Mouse (Mus musculus) right cerebral cortex, postnatal 25 days (tissue): ENCODE measurements around the gene Abcg8.
A peak's percentile ranks its signal among the peaks of the same experiment; 100 is the strongest.

Experiments used
- DNase-seq: peaks from one replicate; pipeline ENCODE4 v3.0.0; 2022

Abcg8 gene

GRCm38 (mm10) chr17:84665053-84665452, 11.0 kb upstream of the Abcg8 start:
- no peak for DNase-seq

DNA sequence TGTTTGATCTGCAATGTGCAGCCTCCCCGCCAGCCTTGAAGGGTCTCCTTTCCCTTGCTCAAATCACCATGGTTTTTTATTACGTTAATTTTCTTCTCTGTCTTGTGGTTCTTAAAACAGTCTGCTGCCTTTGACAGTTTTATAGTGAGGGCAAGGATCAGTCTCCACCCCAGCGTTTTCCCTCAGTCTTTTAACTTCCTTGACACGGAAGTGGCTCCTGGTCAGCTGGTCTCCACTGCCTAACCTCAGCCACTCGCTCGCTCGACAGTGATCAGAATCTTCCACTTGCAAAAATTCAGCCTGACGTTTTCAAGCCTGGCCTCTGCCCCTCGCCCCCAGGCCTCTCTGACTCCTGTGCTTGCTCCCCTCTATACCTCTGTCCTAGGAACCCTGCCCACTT, 10.4 kb upstream of the Abcg8 start:
- DNase-seq, result no peak

GRCm38 (mm10) chr17:84667848-84668247, 8.3 kb upstream of the Abcg8 start:
- DNase-seq, result no peak

- no peak for DNase-seq
Observed at GRCm38 (mm10) chr17:84672376-84673369, 3.4 kb upstream of the Abcg8 start.

- no peak for DNase-seq
Observed at GRCm38 (mm10) chr17:84674048-84674447, 2.1 kb upstream of the Abcg8 start.

GRCm38 (mm10) chr17:84675204-84675603, 898 bp upstream of the Abcg8 start:
- DNase-seq, result peak; percentile 36

- no peak for DNase-seq
Observed at GRCm38 (mm10) chr17:84677595-84677994, 1.5 kb downstream of the Abcg8 start.

DNA sequence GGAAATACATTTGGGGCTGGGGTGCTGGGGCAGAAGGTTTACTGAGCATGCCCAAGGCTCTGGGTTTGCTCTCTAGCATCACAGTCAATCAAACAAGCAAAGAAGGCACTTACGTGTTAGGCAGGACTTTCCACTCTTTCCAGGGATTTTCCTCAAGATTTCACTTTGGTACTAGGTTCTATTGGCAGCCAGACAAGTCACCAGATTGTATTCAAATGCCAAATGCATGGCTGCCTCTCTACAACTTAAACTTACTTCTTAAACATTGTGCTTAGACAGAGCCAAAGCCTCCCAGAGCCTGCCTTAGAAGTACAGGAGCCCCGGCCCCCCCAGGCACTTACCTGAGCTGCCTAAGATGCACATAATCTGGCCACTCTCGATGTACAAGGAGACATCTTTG, 5.6 kb downstream of the Abcg8 start:
- DNase-seq, result no peak

- no peak for DNase-seq
Observed at GRCm38 (mm10) chr17:84682734-84683717, 6.9 kb downstream of the Abcg8 start, which contains the start of gene Abcg5. TSS of gene Abcg5 (minus strand) at chr17:84683011.

GRCm38 (mm10) chr17:84684284-84684683, 8.2 kb downstream of the Abcg8 start:
- no peak for DNase-seq

DNA sequence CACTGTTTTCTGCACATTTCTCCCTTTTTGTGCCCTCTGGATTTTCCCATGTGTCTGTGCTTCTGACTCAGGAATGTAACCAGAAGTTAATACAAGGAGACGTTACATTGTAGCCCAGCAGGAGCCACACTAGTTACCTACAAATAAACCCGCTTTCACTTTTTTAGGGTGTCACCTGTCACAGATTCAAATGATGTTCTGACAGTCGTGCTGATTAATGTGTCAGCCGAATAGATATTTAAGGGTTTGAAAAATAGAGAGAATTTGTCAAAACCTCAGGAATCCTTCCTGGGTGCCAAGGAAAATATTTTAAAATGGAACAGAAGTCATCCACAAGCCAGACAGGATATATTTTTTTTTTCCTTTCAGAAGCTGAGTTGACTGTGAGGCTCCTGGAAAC, 9.2 kb downstream of the Abcg8 start:
- no peak for DNase-seq

GRCm38 (mm10) chr17:84687994-84688393, 11.9 kb downstream of the Abcg8 start:
- no peak for DNase-seq

DNA sequence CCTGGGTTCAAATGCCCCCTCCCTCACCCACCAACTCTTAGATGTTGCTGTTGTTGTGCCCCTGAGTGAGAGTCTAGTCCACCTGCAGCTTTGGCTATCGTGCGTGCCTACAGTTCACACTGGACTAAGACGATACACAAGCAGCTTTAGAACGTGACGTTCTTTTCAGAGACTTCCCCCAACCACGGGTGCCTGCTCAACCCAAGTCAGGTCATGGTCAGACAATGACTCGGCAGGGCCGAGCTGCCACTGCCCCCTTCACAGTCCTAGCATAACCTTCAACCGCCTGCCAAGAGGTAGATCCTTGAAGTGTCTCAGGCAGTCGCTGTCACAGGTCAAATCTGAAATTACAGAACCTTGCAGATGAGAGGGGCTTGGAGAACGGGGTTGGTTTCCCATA, 12.7 kb downstream of the Abcg8 start:
- DNase-seq, result no peak

DNA sequence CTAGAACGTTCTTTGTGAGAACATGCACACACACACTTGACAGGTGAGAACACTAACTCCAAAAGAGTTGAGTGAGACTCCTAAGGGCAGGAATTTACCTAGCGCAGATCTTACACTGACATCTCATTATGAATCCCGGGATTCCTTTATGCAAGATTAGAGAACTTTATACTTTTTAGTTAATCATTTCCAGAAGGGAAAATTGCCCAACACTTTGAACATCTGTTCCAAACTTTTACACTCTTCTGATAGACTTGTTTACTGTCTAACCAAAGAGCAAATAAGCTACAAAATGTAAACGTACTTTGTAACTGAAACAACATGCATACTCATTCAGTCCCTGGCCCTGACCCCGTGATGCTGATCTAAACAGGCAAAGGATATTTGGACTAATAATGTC, 13.2 kb downstream of the Abcg8 start:
- no peak for DNase-seq

- DNase-seq, result no peak
Observed at GRCm38 (mm10) chr17:84690111-84690510, 14.0 kb downstream of the Abcg8 start.

DNA sequence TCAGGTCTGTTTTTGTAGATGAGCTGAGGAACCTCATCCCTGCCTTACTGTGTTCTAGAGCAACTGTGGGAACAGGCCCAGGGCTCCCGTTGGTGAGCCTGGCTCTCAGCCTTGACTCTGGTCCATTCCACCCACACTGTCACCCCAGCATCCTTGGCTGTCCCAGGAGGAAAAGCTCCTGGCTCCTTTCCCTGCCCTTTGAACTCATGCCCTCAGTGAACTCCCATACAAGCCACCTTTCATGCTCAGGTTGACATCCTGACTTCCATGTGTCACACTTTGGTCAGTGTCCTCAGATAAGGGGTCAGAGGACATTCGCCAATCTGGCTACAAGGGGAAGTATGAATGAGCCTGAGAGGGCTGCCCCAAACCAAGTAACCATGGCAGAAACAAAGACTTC, 17.6 kb downstream of the Abcg8 start:
- DNase-seq, result no peak

- DNase-seq, result no peak
Observed at GRCm38 (mm10) chr17:84696537-84696936, 20.4 kb downstream of the Abcg8 start.

- peak; percentile 63 for DNase-seq
Observed at GRCm38 (mm10) chr17:84698727-84699126, 22.6 kb downstream of the Abcg8 start.

GRCm38 (mm10) chr17:84707407-84707806, 31.3 kb downstream of the Abcg8 start:
- DNase-seq, result no peak

- no peak for DNase-seq
Observed at GRCm38 (mm10) chr17:84708818-84709217, 32.7 kb downstream of the Abcg8 start.

DNA sequence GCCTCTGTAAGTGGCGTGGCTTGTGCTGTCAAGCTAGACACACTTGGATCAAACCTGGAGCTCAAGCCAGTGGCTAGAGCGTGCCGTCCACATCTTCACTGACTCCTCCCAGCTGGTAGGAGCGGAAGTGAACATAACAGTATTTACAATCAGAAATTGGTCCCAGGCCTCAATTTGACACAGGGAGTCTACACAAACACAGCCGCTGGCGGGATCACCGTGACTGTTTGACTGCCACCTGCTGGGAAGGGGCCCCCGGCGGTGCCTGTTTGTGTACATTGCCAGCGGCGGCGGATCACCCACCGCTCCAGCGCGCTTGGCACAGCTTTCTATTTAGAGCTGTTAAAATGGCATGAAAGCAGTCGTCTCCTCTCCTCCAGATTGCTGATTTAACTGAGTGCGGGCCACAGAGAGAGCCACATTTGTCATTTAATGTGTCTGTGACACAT, 33.3 kb downstream of the Abcg8 start:
- DNase-seq, result peak; percentile 25

DNA sequence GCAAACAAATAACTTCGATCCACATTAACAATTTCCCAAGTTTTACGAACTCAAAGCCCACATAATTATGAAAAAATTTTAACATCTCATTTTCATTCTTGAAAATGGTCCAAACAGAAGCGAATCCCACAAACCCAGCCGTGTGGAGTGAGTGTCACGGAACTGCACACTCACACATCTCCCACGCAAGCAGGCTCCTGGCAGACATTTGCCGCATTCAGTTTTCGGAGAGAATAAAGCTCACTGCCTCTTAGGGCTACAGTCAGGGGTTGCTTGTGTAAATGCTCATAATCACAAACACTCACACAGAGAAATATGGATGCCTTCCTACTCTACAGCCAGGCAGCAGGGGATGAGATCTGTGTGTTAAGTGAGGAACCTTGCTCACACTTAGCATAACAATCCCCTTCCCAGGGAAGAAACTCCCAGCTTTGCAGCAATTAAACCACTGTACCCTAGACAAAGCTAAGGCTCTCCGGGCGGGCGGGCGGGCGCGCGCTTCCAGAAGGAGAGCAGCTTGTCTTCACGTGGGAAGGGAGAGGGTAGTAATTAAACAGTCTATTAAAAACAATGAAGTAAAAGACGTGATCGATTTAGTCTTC, 37.6 kb downstream of the Abcg8 start:
- DNase-seq, result no peak

- DNase-seq, result no peak
Observed at GRCm38 (mm10) chr17:84714930-84715329, 38.8 kb downstream of the Abcg8 start.
